Mouse (Mus musculus): ENCODE results near the gene S100a13. TPM values are rescaled to one million over a fixed set of nuclear protein-coding genes. Genes with fewer than 3 reads are reported as not detected.

S100a13 gene
- polyA plus RNA-seq, 1 experiment from 2014 or later, result 7.8 TPM

DNA sequence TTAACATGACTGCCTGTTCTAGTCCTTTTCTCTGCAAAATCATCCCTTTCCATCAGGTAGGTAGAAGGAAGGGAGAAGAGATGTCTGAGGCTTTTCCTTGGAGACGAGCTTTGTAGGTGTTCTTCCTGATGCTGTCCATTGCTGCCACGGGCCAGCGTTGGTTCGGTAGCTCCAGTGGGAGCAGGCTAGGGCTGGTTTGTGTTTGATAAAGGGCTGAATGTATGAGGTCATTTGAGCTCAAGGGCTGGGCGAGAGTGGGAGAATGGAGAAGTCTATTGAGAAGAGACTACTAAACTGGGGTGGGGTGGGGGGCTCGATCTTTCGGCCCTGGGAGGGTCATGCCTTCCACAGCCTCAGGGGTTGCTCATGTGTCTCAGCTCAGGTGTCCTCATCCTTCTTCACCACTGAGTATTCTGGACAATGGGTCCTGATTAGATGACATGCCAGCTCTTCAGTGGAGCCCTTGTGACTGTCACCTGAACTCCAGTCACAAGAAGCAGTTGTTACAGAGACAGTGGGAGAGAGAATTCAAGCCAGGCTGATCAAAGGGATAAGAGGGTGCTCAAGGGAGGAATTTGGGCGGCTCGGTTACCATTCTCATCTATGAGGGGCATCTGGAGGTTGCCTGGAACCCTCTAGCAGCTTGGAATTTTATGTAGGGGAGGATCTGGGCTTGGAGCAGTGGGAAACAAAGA is 1.1 kb upstream of the S100a13 start:
- Histone ChIP-seq H3K27me3 (ENCODE audit: poor library complexity, severe bottlenecking) (peaks cover 50% of the 10 kb centered on the region), H3K4me3 (peak overlapping the region; percentile 52; the same call in 1 of the 2 replicates), H3K27ac (no peak overlapping the region), H3K9me3 (no peaks in the 10 kb centered on the region), H3K36me3 (replicated peaks) (no peaks in the 10 kb centered on the region), H3K4me1 (peaks cover 30% of the 10 kb centered on the region)
- 76% methylated on average over 9 of the region's 9 CpGs for WGBS
- DNase-seq (ENCODE audit: extremely low spot score, low spot score), result no peak

DNA sequence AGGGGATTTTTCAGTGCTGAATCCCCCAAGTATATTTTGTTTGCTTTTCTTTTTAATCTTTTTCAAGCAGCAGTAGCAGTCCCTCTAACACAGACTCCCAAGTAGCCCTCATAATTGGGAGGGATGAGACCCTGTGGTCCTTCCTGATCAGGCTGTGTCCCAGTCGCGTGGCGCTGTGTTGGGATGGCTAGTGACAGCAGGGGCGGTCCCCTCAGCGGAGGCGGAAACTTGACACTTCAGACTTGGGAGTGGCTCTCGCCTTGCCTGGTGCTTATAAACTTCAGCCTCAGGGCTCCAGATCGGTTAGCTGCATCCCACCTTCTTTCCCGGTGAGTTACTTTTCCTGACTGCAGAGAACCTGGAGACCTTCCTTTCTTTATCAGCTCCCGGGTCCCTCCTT is 456 bp downstream of the S100a13 start:
- Histone ChIP-seq H3K27me3 (ENCODE audit: poor library complexity, severe bottlenecking) (peaks cover 50% of the 10 kb centered on the region), H3K27ac (peak overlapping the region; percentile 58; the same call in 1 of the 2 replicates), H3K4me1 (peaks cover 24% of the 10 kb centered on the region), H3K4me3 (peak overlapping the region; percentile 52), H3K36me3 (replicated peaks) (no peaks in the 10 kb centered on the region), H3K9me3 (no peaks in the 10 kb centered on the region)
- DNase-seq (ENCODE audit: extremely low spot score, low spot score), result peak; percentile 59
- 0% methylated on average over 10 of the region's 10 CpGs for WGBS

DNA sequence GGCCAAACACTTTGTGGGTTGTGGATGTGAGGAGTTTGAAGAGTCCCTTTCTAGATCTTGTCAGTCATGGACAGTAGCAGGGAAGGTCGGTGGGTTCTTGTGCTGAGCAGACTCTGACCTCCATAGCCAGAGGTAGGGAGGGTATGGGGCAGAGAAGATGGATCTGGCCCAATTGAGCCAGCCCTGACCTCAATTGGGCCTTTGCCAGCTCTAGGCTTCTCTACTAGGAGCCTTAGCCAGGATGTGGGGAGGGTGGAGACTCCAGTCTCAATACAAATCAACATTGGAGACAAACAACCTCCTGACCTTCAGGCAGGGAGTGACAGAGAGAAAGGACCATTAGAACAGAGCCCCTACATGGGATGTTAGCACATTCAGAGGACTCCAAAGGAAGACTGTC is 1.0 kb downstream of the S100a13 start:
- 46% methylated on average over 1 of the region's 1 CpGs for WGBS
- Histone ChIP-seq H3K27me3 (ENCODE audit: poor library complexity, severe bottlenecking) (peaks cover 50% of the 10 kb centered on the region), H3K9me3 (no peaks in the 10 kb centered on the region), H3K27ac (no peak overlapping the region), H3K4me1 (peaks cover 23% of the 10 kb centered on the region), H3K4me3 (peak overlapping the region; percentile 52), H3K36me3 (replicated peaks) (no peaks in the 10 kb centered on the region)
- DNase-seq (ENCODE audit: extremely low spot score, low spot score), result no peak

DNA sequence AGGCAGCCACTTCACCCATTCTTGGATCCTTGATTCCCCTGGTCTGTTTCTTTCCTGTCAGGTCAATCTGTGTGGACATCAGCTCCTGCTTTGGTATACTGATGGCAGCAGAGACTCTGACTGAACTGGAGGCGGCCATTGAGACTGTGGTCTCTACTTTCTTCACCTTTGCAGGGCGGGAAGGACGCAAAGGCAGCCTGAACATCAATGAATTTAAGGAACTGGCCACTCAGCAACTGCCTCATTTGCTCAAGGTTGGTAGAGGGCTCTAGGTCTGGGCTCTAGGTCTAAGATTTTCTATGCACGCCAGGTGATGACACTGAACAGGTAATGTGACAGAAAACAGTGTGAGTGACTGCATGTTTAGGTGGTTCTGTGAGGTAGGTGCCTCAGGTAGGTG is 1.6 kb downstream of the S100a13 start:
- Histone ChIP-seq H3K4me1 (peaks cover 23% of the 10 kb centered on the region), H3K27ac (no peak overlapping the region), H3K36me3 (replicated peaks) (no peaks in the 10 kb centered on the region), H3K27me3 (ENCODE audit: poor library complexity, severe bottlenecking) (peaks cover 50% of the 10 kb centered on the region), H3K9me3 (no peaks in the 10 kb centered on the region), H3K4me3 (no peak overlapping the region)
- DNase-seq (ENCODE audit: extremely low spot score, low spot score), result no peak
- 92% methylated on average over 4 of the region's 4 CpGs for WGBS

DNA sequence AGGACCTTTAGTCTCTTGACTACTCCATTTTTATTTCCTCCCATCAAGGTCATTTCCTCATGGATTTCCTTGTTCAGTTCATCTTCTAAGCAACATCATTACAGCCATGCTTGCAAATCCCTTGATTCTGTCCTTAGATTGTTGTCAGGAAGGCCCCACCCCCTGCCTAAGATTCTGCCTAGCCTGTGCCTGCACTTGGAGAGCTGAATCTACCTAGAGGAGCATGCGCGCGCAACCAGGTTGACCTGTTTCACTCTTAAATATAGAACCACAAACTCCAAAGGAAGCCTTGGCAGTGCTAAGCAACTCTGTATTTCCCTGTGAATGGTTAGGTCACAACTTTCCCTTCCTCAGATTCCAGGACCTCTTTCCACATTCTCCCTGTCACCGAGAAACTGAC is 3.5 kb downstream of the S100a13 start:
- H3K4me3 ChIP-seq, result no peak overlapping the region
- peaks cover 34% of the 10 kb centered on the region for H3K27me3 ChIP-seq (ENCODE audit: poor library complexity, severe bottlenecking)
- WGBS, result 89% methylated on average over 4 of the region's 4 CpGs
- no peak overlapping the region for H3K27ac ChIP-seq
- H3K36me3 ChIP-seq (replicated peaks), result no peaks in the 10 kb centered on the region
- no peak for DNase-seq (ENCODE audit: extremely low spot score, low spot score)
- peaks cover 23% of the 10 kb centered on the region for H3K4me1 ChIP-seq
- H3K9me3 ChIP-seq, result no peaks in the 10 kb centered on the region

DNA sequence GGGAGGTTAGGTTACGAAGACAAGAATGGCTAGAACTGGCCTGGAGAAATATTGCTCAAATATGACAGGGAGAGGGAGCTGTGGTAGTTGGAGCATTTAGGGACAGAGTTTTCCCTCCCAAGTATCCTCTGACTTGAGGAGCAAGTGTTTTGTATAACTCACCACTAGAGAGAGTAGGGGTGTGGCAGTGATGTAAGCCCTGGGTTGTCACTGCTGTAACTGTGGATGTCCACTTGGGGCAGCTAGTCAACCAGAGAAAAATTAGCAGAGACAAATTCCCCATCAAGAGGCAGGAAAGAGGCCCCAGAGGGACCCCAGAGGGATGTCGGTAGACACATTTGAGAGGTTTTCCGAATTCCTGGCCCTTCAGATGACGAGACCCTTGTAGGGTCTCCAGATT is 11.2 kb downstream of the S100a13 start:
- no peaks in the 10 kb centered on the region for H3K9me3 ChIP-seq
- no peaks in the 10 kb centered on the region for H3K4me1 ChIP-seq
- no peak overlapping the region for H3K4me3 ChIP-seq
- WGBS, result 67% methylated on average over 4 of the region's 4 CpGs
- H3K27me3 ChIP-seq (ENCODE audit: poor library complexity, severe bottlenecking), result no peaks in the 10 kb centered on the region
- DNase-seq (ENCODE audit: extremely low spot score, low spot score), result no peak
- H3K36me3 ChIP-seq (replicated peaks), result no peaks in the 10 kb centered on the region
- no peak overlapping the region for H3K27ac ChIP-seq

DNA sequence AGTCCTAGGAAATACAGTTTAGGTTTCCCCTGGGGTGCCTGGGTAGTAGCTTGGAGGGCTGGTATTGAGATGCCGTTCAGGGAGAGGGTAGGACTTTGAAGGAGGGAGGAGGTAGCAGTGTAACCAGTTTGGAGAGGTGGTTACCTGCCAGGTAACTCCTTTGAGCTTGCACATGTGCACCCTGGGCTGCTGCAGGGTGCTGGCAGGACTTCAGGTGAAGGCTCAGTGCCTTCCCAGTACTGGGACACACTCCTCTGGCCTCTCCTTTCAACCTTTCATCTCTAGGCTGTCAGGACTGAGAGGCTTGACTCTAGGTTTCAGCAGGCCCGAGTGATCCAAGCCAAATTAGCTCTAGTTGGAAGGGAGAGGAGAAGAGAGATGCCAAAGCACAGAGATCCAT is 11.8 kb downstream of the S100a13 start:
- H3K4me3 ChIP-seq, result no peak overlapping the region
- DNase-seq (ENCODE audit: extremely low spot score, low spot score), result no peak
- H3K9me3 ChIP-seq, result no peaks in the 10 kb centered on the region
- no peaks in the 10 kb centered on the region for H3K27me3 ChIP-seq (ENCODE audit: poor library complexity, severe bottlenecking)
- no peaks in the 10 kb centered on the region for H3K36me3 ChIP-seq (replicated peaks)
- no peak overlapping the region for H3K27ac ChIP-seq
- WGBS, result 77% methylated on average over 2 of the region's 2 CpGs
- H3K4me1 ChIP-seq, result no peaks in the 10 kb centered on the region

DNA sequence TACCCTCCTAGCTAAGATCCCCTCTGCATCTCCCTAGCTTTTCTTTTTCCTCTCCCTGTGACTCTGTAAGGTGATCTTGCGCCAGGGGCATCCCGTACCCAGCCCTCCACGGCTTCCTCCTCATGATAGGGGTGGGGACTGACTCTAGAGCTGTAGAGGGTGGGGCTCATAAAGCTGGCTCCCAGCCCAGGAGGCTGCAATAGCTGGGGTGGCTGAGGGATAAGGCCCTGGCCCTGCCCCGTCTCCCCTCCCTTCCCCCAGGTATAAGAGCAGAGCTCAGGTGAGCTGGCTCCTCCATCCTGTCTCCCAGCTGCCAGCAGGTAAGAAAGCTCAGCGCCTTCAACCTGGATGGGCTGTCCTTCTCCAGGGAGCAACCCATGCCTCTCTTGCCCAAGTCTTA is 12.3 kb downstream of the S100a13 start, which contains the start of gene S100a14:
S100a14 (plus strand) TSS at position 277 of the 400 bp plus-strand sequence.
- no peaks in the 10 kb centered on the region for H3K4me1 ChIP-seq
- no peaks in the 10 kb centered on the region for H3K27me3 ChIP-seq (ENCODE audit: poor library complexity, severe bottlenecking)
- no peaks in the 10 kb centered on the region for H3K36me3 ChIP-seq (replicated peaks)
- WGBS, result 77% methylated on average over 5 of the region's 5 CpGs
- H3K4me3 ChIP-seq, result no peak within 1 kb of the TSS
- no peak within 1 kb of the TSS for H3K27ac ChIP-seq
- H3K9me3 ChIP-seq, result no peaks in the 10 kb centered on the region
- DNase-seq (ENCODE audit: extremely low spot score, low spot score), result no peak

DNA sequence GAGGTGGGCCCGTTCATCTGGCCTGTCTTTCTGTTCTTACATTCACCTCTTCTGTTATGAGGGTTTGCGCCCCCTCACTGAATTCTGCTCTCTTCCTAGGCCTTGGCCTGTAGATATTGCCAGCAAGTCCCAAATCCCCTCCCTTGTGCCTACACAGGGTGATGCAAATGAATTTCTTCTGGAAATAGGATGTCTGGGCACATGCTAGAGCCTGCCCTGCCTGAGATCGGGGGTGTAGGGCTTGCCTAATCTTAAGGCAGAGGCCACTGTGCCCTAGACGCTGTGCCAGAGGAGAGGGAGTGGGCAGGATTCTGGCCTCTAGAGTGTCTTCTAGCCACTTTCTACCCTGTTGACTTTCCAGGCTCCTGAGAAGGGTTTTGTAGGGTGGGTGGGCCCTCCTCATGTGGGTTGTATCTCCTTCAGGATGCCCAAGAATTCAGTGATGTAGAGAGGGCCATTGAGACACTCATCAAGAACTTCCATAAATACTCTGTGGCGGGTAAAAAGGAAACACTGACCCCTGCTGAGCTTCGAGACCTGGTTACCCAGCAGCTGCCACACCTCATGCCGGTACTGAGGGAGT is 13.1 kb downstream of the S100a13 start:
- Histone ChIP-seq H3K4me1 (no peaks in the 10 kb centered on the region), H3K27ac (no peak overlapping the region), H3K9me3 (no peaks in the 10 kb centered on the region), H3K36me3 (replicated peaks) (no peaks in the 10 kb centered on the region), H3K4me3 (no peak overlapping the region), H3K27me3 (ENCODE audit: poor library complexity, severe bottlenecking) (no peaks in the 10 kb centered on the region)
- DNase-seq (ENCODE audit: extremely low spot score, low spot score), result no peak
- 92% methylated on average over 7 of the region's 7 CpGs for WGBS

DNA sequence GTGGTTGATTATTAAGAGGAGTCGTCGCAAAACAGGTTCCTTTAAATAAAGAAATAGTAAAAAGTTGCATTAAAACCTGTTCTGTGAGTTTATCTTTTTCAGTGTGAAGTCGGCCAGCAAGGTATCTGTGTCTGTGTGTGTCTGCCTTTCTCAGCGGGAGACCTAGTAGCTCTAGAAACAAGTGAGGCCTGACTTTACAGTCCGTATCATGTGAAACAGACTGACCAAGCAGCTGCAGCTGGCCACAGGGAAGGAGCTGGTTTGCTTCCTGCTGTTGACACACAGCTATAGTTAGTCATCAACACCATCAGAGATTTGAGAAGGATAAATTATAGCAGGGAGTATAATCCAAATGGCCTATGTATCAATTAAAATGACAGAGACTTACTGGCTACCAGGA is 17.5 kb downstream of the S100a13 start:
- no peaks in the 10 kb centered on the region for H3K9me3 ChIP-seq
- H3K27ac ChIP-seq, result no peak overlapping the region
- H3K36me3 ChIP-seq (replicated peaks), result no peaks in the 10 kb centered on the region
- no peak overlapping the region for H3K4me3 ChIP-seq
- no peak for DNase-seq (ENCODE audit: extremely low spot score, low spot score)
- 78% methylated on average over 5 of the region's 5 CpGs for WGBS
- no peaks in the 10 kb centered on the region for H3K27me3 ChIP-seq (ENCODE audit: poor library complexity, severe bottlenecking)
- no peaks in the 10 kb centered on the region for H3K4me1 ChIP-seq

DNA sequence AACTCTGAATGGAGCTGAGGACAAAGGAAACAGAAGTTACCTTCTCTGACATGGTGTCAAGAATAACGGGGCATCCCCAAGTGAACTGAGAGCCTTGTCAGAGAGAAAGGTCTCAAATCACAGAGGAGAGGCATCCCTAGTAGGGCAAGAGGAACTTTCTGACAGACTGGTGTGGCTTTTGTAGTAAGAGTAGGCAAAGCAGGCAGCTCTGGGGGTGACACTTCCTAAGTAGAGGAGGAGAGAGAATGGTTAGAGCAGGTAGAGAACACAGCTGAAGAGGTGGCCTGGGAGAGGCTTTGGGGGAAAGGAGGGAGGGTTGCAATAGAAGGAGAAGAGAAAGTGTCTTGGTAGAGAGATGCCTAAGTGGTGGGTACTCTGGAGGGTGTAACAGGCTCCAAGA is 21.2 kb downstream of the S100a13 start:
- Histone ChIP-seq H3K4me1 (peaks cover 3% of the 10 kb centered on the region; the same call in 1 of the 2 replicates), H3K9me3 (no peaks in the 10 kb centered on the region), H3K36me3 (replicated peaks) (no peaks in the 10 kb centered on the region), H3K27ac (no peak overlapping the region), H3K4me3 (no peak overlapping the region), H3K27me3 (ENCODE audit: poor library complexity, severe bottlenecking) (no peaks in the 10 kb centered on the region; the same call in 1 of the 2 replicates)
- no peak for DNase-seq (ENCODE audit: extremely low spot score, low spot score)
- WGBS, result 86% methylated on average over 1 of the region's 1 CpGs

DNA sequence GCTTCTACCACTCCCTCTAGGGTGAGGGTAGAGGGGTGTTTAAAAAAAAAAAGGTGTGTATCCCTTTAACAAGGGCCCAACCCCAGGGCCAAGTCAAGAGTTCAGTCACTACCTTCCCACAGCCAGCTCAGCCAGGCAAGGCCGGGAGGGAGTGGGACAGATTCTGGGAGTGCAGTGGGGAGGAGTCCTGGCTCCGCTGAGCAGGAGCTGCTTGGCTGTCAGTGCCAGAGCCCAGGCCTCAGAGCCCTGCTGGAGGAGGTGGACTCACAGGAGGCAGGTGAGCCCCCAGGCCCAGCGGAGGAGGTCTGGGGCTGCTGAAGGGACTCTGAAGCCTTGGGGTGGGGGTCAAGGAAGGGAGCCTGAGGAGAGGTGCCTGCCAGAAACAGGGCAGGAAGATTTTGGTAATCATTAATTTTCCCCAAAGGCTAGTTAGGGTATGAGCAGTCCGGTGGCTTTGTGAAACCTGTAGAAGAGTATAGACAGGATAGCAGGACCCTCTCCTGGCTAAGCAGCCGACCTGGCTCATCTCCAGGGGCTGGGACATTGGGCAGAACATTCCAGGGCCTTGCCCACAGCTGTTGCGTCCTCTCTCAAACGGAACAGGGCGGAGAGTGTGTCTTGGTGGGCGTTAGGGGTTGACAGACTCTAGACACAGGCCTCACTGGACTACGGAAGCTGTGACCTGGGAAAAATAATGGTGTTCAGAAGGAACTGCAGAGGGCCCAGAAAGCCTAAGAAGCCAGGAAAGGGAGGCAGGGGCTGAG is 23.1 kb downstream of the S100a13 start, which contains the start of gene S100a16:
S100a16 (plus strand) TSS at position 114 of the 764 bp plus-strand sequence.
- H3K27ac ChIP-seq, result no peak within 1 kb of the TSS
- H3K4me1 ChIP-seq, result peaks cover 17% of the 10 kb centered on the region
- no peaks in the 10 kb centered on the region; the same call in 1 of the 2 replicates for H3K27me3 ChIP-seq (ENCODE audit: poor library complexity, severe bottlenecking)
- no peak within 1 kb of the TSS for H3K4me3 ChIP-seq
- DNase-seq (ENCODE audit: extremely low spot score, low spot score), result no peak
- 43% methylated on average over 10 of the region's 10 CpGs for WGBS
- no peaks in the 10 kb centered on the region for H3K9me3 ChIP-seq
- H3K36me3 ChIP-seq (replicated peaks), result no peaks in the 10 kb centered on the region

DNA sequence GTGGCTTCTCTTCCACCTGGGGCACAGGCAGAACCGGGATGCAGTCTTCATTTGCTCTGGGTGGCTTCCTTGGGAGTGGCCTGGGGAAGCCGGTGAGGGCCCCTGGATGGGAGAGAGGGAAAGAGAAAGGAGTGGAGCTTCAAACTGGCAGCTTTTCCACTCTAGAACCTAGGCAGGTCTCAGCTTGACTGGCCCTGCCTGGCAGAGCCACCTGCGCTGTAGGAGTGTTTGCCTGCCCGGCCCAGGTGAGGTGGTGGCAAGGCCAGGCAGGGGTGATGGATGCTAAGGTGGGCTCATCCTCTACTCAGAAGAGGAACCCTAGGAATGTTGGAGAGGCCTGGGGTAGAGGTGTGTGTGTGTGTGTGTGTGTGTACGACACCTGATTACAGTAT is 23.7 kb downstream of the S100a13 start:
- Histone ChIP-seq H3K4me1 (peaks cover 23% of the 10 kb centered on the region), H3K9me3 (no peaks in the 10 kb centered on the region), H3K4me3 (no peak overlapping the region), H3K27me3 (ENCODE audit: poor library complexity, severe bottlenecking) (no peaks in the 10 kb centered on the region; the same call in 1 of the 2 replicates), H3K36me3 (replicated peaks) (no peaks in the 10 kb centered on the region), H3K27ac (no peak overlapping the region)
- WGBS, result 87% methylated on average over 5 of the region's 5 CpGs
- DNase-seq (ENCODE audit: extremely low spot score, low spot score), result no peak

Data from forebrain, embryonic 10.5 days (tissue).